Mouse (Mus musculus) liver, adult 2 months (tissue): ENCODE results near the gene Lrrc4b.

Source experiments
- CTCF ChIP-seq: fragments of 200-500 bp; IDR thresholded peaks from 2 replicates; pipeline ENCODE4 v1.5.1; 2011; ENCODE audit warnings: low read depth, low read length, control low read depth
- POLR2A ChIP-seq: fragments of 200-500 bp; IDR thresholded peaks from 2 replicates; pipeline ENCODE4 v1.6.1; 2011; ENCODE audit warnings: low read length, control low read depth; ENCODE audit not compliant: insufficient read depth; ENCODE audit errors: extremely low read depth

DNA sequence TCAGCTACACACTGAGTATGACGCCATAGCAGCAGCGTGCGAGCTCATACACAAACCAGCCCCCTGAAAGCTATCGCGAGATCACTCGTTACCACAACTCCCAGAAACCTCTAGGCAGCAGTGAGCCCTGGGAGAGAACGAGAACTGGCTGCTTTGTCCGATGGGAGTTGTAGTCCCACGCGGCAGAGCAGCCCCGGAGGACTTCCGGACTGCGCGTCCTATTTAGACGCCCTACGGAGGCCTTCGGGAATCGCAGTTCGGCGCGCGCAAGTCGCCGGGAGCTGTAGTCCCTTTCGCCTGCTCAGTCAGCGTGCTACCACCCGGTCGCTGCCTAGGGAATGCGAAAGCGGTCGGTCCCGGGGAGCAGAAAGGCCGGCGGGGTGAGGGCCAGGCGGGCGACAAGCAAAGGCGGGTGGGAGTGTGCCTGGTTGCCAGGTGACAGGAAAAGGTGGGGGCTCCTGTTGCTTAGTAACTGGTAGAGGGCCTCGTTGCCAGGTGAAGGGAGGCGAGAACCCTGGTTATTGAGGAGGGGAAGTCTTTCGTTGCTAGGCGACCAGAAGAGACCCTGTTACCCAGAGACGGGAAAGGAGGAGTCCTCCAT is 39.1 kb downstream of the Lrrc4b start, which contains the start of gene Josd2:
- TF ChIP-seq CTCF (0 out of 2 replicates have a peak, but pooled peaks have one; percentile 9), POLR2A (peak; percentile 78; the same call in 1 of the 2 replicates)
